Mouse (Mus musculus) kidney, adult 18-20 months (tissue): ENCODE data around the gene Adgra3.

ENCODE experiments used
- DNase-seq: peaks from one replicate; pipeline ENCODE4 v3.0.0; 2021

Adgra3 gene

GRCm38 (mm10) chr5:50031763-50032272, 27.0 kb downstream of the Adgra3 start:
- DNase-seq = no peak

- no peak for DNase-seq
Measured at GRCm38 (mm10) chr5:50031288-50031687, 27.5 kb downstream of the Adgra3 start.

- DNase-seq = no peak
Measured at GRCm38 (mm10) chr5:50029662-50030061, 29.1 kb downstream of the Adgra3 start.

DNA sequence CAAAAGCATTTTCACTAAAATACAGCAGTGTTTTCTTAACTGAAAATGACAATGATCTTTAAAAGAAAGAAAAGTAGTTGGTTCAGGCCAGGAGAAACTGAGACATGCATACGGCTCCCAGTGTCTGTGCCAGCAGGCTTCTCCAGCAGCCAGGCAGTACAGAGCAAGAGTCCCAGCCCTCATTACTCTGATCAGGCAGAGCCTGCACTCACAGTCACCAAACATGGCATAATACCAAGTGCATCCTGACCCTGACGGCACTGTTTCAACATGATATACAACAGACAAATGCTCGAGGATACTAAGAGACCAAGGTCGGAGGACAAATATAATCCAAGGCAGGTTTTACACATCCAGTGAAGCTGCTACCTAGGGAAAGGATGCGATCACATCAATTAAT, 31.2 kb downstream of the Adgra3 start:
- no peak for DNase-seq

DNA sequence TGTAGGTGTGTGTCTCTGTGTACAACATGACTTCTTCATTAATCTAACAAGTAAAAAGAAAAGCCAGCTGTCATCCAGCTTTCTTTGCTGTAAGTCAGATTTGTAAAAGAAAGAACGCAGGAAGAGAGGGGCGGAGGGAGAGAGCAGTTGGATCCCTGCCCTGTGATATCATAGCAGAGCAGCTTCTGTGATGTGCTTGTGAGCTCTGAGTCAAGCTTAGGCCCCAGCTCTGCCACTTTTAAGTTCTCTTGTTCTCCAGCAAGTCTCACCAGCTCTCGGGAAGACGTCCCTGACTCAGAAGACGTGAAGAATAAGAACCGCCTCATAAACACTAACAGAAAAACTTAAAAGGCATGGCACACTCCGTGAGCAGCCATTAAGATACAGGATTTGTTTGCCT, 31.8 kb downstream of the Adgra3 start:
- no peak for DNase-seq

- no peak for DNase-seq
Measured at GRCm38 (mm10) chr5:50026148-50026547, 32.7 kb downstream of the Adgra3 start.

DNA sequence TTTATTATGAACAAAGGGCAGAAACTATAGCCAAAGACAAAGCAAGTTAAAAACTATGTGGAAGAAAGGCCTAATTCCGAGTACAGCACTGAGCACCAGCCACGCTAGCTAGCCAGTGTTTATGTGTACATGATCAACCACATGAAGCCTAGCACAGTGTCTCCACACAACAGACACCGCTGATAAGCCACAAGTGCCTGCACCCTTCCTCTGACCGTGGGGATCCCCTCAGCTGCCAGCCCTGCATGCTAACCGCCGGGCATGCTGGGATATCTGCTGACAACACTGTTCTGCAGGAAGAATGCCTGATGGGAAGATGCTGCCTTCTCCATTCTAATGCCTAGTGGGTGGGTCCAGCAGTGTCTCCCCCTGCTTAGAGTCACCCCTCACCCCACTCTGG, 34.7 kb downstream of the Adgra3 start:
- DNase-seq = no peak

DNA sequence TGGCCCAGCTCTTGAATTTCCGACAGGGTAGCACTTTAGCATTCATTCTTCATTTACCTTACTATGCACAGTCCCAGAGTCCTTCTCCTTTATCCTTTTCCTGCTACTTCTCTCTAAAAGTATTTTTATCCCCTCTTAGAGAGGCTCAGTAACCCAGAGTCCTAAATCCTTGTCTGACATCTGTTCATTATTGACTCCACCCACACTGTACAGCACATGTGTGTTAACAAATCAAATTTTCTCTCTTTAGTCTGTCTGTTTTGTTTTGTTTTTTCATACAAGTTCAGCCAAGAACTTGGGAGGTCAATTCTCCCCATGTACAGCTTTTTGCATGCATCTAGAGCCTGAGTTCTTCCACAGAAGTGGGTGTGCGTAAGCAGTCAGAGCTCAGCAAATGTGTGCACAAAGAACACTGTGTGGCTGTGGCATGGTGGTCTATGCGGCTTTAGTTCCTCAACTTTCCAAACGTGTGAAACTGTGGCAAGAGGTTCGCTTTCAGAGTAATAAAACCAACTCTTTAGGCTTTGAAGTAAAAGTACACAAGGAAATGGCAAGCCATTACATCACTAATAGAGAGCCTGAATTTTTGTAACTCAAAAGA, 42.7 kb downstream of the Adgra3 start:
- no peak for DNase-seq

GRCm38 (mm10) chr5:50015147-50015697, 43.6 kb downstream of the Adgra3 start:
- DNase-seq = no peak

DNA sequence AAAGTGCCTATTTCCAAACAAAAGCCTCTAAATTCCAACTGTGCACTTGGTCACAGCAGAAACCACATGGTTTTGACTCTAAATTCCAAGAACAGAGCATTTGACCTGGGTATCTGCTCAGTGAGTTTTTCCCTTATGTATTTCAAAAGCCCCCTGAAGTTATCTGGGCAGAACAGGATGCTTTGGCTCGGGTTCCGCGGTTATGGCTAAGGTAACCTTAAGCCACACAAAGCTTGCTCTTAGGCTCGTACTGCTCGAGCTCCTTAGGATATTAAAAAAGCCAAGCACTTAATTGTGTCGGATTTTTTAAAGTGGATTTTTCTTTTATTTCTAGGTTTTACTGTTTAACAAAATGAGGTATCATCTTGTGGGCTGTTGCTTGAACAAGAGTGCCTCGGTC, 44.1 kb downstream of the Adgra3 start:
- no peak for DNase-seq

- DNase-seq = no peak
Measured at GRCm38 (mm10) chr5:50013965-50014364, 44.8 kb downstream of the Adgra3 start.

DNA sequence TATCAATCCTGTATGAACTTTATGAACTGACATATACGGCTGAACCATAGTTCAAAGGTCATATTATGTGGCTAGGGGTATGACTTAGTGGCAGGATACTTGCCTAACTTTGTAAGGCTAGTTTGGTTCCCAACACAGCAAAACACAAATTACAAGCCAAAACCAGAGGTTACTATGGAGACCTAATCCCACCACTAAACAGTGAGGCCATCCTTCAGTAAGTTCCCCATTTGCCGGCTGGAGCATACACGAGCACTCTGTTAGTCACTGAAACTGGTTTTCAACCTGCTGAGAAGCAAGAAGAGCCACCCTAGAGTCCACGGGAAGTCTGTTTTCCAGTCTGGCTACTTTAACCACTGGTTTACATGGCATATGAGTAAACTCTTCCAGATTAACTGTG, 50.0 kb downstream of the Adgra3 start:
- DNase-seq = no peak

DNA sequence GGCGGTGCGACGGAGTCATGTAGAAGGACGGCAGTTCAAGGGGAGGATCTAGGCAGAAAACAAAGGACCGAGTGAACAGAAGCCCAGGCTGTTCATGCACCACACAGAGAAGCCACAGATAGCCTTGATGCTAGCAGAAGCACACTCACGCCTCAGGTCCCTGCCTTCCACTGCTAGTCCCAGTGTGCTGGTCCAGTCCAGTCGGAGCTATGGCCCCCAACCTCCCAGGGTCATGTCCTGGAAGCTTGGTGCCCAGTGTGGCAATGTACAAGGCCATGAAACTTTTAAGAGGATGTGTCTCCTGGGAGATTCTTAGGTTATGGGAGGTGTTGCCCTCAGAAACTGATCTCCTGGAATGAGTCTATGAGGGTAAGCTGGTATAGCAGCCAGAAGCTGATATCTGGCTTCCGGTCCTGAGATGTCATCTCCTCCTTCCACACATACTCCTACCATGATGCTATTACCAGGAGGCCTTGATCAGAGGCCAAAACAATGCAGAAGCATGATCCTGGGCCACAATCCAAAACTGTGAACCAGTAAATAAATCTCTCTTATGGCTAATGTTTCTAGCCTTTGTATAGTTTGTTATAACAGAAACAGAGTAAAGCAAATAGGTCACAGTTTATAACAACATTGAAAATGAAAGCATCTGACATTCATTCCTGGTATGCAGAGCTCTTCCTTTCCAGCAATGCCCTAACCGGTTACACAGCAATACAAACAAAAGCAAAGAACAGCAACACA, 51.7 kb downstream of the Adgra3 start:
- no peak for DNase-seq

DNA sequence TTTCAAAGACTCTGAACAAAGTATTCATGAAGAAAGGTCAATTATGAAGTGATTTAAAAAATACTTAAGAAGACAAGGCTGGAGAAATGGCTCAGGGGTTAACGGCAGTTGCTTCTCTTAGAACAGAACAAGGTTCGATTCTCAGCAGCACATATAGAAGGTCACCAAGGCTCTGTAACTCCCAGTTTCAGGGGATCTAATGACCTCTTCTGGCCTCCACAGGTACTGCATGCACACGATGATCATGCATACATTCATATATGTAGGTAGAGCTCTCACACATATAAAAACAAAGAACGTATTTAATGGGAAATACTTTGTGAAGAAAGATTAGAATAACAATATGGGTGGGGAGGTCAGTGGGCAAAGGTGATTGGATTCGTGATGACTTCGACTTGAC, 56.5 kb downstream of the Adgra3 start:
- DNase-seq = peak; percentile 29

- no peak for DNase-seq
Measured at GRCm38 (mm10) chr5:49999764-50000163, 59.0 kb downstream of the Adgra3 start.

- DNase-seq = no peak
Measured at GRCm38 (mm10) chr5:49997019-49997418, 61.8 kb downstream of the Adgra3 start.

DNA sequence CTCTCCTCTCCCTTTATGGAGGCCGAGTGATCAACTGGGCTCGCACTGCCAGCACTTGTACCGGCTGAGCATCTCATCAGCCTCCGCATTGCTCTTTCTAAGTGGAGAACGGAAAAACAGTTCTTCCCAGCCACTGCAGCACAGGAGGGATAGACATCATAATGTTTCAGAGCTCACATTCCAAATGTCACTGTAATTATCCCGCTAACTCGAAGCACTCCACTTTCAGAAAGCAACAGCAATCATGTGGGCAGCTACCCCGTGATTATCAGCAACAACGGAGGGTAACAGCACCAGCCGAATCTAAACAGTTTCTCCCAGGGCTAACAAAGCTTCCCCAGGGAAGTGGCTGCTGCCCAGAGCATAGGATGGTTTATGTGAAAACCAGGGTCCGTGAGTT, 62.3 kb downstream of the Adgra3 start:
- DNase-seq = no peak

DNA sequence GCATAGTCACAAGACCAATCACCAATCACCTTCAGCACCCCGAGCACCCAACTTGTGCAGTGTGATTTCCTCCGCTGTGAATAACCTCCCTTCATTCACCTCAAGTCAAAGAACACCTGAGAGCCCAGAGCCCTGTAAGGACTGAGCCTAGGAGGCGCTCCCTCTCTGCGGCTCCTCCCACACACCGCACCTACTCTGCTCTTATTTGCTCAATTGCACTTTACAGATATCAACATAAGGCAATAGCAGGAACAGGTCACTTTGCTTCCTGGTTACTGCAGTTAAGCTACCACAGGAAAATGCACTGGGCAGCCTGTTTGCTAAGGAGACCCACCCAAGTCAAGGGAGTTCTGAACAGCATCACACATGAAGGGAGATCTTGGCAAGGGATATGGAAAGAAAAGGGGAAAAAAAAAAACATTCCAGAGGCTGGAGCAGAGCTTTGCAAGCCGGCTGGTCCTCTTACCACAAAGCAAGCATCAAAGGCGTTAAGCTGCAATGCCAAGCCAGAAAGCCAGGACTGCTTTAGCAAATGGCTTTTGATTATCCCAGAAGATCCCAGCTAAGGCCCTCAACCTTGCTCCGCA, 68.0 kb downstream of the Adgra3 start:
- DNase-seq = no peak

DNA sequence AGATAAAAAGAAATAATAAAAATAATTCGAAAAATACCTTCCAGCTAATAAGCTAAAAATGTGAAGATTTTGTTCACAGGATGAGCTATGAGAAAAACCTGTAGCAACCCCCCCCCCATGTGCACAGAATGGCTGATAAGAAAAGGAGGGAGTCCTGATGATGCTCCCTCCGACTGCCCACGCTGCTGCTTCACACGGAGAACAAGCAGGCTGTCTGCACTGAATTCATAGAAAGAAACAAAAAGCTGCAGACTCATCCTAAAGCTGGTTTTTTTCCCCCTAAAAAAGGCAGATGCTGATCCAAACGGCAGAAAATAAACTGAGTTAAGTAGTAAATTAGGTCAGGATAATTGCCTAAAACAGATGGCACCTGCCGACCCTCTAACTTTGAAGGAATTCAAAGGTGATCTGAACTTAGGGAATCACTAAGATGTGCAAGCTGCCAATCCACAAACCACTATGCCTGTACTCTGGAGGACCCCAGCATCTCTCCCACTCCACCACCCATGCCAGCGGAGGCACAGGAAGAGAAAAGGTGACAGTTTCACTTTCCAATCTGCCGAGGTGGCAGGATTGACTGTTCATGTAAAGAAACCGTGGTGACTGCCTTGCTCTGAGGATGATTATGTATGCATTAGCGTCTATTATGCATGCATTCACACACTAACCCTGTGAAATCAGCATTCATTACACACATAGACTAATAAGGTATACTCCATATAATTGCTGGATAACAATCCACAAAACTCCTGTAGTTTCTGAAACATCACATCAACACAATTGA, 70.6 kb downstream of the Adgra3 start:
- no peak for DNase-seq

- no peak for DNase-seq
Measured at GRCm38 (mm10) chr5:49980727-49981126, 78.1 kb downstream of the Adgra3 start.

DNA sequence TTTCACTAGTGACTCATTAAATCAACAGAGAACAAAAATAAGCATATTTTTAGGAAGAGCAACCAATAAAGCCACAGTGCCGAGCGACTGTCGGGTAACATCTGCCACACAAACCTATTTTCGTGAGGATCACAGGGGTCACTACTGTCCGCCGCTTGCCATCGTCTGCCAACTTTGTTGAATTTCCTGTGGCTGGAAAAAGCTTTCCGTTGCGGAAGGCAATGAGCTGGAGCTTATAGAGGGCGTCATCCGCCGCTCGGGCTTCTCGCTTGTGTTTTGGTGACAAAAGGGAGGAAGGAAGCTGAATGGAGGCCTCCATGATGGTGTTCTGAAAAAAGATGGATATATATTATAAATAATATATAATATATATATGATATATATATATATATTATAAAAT, 79.6 kb downstream of the Adgra3 start:
- no peak for DNase-seq

- DNase-seq = peak; percentile 71
Measured at GRCm38 (mm10) chr5:49975971-49976370, 82.8 kb downstream of the Adgra3 start.

DNA sequence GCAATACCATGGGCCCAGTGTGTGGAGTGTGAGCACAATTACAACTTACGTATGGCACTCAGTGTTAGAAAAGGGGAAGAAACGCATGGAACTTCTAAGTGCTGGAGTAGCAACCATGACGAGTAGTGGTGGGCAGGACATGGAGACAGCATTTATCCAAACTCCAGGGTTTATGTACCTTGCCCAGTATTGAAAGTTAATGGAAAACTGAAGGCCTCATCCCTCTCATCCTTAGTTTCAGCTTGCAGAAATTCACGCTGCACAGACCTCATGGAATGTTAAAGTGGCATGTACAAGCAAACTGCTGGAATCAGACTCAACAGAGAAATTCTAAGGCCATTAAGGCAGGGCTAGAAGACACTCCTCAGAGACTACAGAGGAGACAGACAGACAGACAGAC, 84.6 kb downstream of the Adgra3 start:
- no peak for DNase-seq
